Mouse (Mus musculus) neural tube, embryonic 11.5 days (tissue): ENCODE measurements around the gene Cbll1. TPM values are rescaled to one million over a fixed set of nuclear protein-coding genes. Genes with fewer than 3 reads are reported as not detected.

ENCODE experiments used
- ATAC-seq: fragments of 200-750 bp; cut with Nextera tagmentation; 2 replicates; pipeline ENCODE4 v1.8.0; 2017; ENCODE audit warnings: moderate number of reproducible peaks, mild to moderate bottlenecking, moderate TSS enrichment, moderate library complexity; ENCODE audit not compliant: insufficient read depth, low FRiP score, low TSS enrichment
- DNase-seq: peaks from one replicate; pipeline ENCODE4 v3.0.0-alpha.2; 2015; ENCODE audit warnings: low spot score
- H3K27ac ChIP-seq: fragments of 300-500 bp; sonication (generic); 2 replicates; pipeline ENCODE4 v1.5.1; 2014; ENCODE audit warnings: low read depth, mild to moderate bottlenecking, low read length
- H3K27me3 ChIP-seq: fragments of 300-500 bp; sonication (generic); 2 replicates; pipeline ENCODE4 v1.6.1; 2014; ENCODE audit warnings: mild to moderate bottlenecking, low read length, mixed read lengths; ENCODE audit not compliant: control insufficient read depth, insufficient read depth
- H3K36me3 ChIP-seq: fragments of 300-500 bp; sonication (generic); 2 replicates; pipeline ENCODE4 v1.6.1; 2014; ENCODE audit warnings: mild to moderate bottlenecking, low read length, moderate library complexity, mixed read lengths; ENCODE audit not compliant: control insufficient read depth, insufficient read depth
- H3K4me1 ChIP-seq: fragments of 300-500 bp; sonication (generic); 2 replicates; pipeline ENCODE4 v1.6.1; 2014; ENCODE audit warnings: low read length, mixed read lengths; ENCODE audit not compliant: control insufficient read depth, insufficient read depth
- H3K4me2 ChIP-seq: fragments of 300-500 bp; sonication (generic); 2 replicates; pipeline ENCODE4 v1.6.1; 2014; ENCODE audit warnings: low read depth, mild to moderate bottlenecking, moderate library complexity
- H3K4me3 ChIP-seq: fragments of 300-500 bp; sonication (generic); 2 replicates; pipeline ENCODE4 v1.5.1; 2014; ENCODE audit warnings: low read depth, low read length
- H3K9ac ChIP-seq: fragments of 300-500 bp; sonication (generic); 2 replicates; pipeline ENCODE4 v1.6.1; 2014; ENCODE audit warnings: mild to moderate bottlenecking, low read length
- H3K9me3 ChIP-seq: fragments of 300-500 bp; sonication (generic); 2 replicates; pipeline ENCODE4 v1.6.1; 2016; ENCODE audit warnings: low read length; ENCODE audit not compliant: control insufficient read depth
- WGBS: fragments of 180-500 bp; shearing (Covaris S2); extraction: QIAGEN DNeasy Blood & Tissue Kit; methylation state at CpG from one replicate; pipeline ENCODE4 v1.1.7; 2014; 5-methylcytosine and 5-hydroxymethylcytosine counted together
- polyA plus RNA-seq: library from polyadenylated mRNA; unstranded; fragments of >200 nt; fragmentation: Nextera tagmentation; extraction: Ambion mirVana; gene quantifications from 2 replicates; pipeline ENCODE4 v1.2.1, GENCODE M21; 2014

Cbll1 gene
- polyA plus RNA-seq, 1 experiment from 2014 or later, result 27.8 TPM

DNA sequence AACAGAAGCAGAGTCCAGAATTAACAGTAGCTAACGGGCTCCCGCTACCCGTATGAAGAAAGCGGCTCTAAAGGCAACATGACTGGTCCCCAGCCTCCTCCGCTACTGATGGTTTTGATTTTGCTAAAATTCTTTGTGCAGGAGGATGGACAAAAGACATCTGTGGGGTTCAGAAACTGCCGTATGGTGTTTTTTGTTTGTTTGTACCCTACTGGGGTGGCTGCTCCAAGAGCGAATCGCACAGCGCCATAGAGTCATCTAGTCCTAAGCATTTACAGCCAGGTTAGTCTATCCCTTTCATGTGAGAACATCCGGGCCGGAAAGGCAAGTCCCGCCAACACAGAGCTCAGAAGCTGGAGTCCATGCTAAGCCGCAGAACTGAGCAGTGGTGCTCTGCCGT is 32.6 kb upstream of the Cbll1 start:
- 80% methylated on average over 14 of the region's 14 CpGs for WGBS
- ATAC-seq, result no peak
- no peak overlapping the region for H3K27ac ChIP-seq
- H3K9me3 ChIP-seq, result no peaks in the 10 kb centered on the region
- no peak overlapping the region for H3K4me2 ChIP-seq
- no peaks in the 10 kb centered on the region for H3K4me1 ChIP-seq
- H3K27me3 ChIP-seq, result no peaks in the 10 kb centered on the region
- no peaks in the 10 kb centered on the region for H3K36me3 ChIP-seq
- H3K9ac ChIP-seq, result no peak overlapping the region
- DNase-seq, result no peak
- H3K4me3 ChIP-seq, result no peak overlapping the region

DNA sequence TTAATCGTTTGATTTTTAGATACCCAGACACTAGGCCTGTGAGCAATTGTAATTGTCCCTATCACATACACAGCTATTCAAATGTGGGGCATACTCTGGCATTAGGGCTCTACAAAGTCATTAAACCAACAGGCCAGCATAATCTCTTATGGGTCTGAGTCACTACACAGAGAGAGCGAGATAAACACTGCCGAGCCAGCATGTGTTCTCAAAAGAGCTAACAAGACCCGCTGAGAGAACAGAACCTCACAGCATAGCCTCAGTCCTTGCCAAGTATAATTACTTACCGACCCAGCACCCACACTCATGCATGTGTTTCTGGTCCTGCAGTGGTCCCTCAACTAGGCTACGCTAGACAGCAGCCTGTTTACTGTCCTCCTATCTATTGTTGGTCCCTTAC is 28.0 kb upstream of the Cbll1 start:
- H3K4me3 ChIP-seq, result no peak overlapping the region
- H3K36me3 ChIP-seq, result no peaks in the 10 kb centered on the region
- ATAC-seq, result no peak
- no peaks in the 10 kb centered on the region for H3K27me3 ChIP-seq
- WGBS, result 67% methylated on average over 6 of the region's 6 CpGs
- no peak overlapping the region for H3K9ac ChIP-seq
- H3K4me1 ChIP-seq, result no peaks in the 10 kb centered on the region
- DNase-seq, result no peak
- H3K27ac ChIP-seq, result no peak overlapping the region
- no peak overlapping the region for H3K4me2 ChIP-seq
- H3K9me3 ChIP-seq, result no peaks in the 10 kb centered on the region

DNA sequence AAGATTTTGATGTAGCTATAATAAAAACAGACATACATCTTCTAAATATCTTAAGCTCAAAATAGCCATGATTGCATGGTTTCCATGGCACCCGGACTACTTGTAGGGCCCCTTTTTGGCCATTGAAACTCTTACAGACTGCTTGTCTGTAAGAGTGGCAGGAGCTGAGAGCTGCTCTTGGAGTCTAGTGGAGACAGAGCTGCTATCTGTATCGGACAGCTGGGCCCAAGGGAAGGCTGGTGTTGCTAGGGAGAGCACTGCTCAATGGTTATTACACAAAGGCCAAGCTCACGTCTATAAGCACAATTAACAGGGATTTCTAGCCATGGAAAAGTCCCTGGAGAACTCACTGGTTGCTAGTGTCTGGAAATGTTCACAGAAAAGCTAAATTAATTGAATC is 22.0 kb upstream of the Cbll1 start:
- H3K4me2 ChIP-seq, result no peak overlapping the region
- H3K36me3 ChIP-seq, result no peaks in the 10 kb centered on the region
- H3K9ac ChIP-seq, result no peak overlapping the region
- WGBS, result 78% methylated on average over 3 of the region's 3 CpGs
- H3K4me3 ChIP-seq, result no peak overlapping the region
- ATAC-seq, result no peak
- no peaks in the 10 kb centered on the region for H3K27me3 ChIP-seq
- no peak for DNase-seq
- H3K27ac ChIP-seq, result no peak overlapping the region
- H3K9me3 ChIP-seq, result no peaks in the 10 kb centered on the region
- no peaks in the 10 kb centered on the region for H3K4me1 ChIP-seq

DNA sequence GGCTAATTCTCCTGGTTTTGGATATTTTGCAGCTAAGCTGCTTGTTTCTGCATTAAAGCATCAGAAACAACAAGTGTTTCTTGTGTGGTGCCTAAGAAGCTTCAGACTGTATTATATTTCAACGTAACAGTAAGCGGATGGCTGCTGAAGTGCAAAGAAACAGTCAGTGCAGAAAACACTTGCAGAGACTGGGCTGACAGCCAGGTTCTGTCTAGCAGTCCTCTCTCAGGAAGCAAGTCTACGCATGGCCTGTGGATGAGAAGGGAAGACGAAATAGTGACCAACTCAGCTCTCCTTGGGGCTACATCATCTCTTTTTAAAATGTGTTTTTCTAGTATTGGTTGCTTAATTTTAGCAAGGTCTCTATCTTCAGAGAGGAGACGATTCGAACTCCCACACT is 20.7 kb upstream of the Cbll1 start:
- no peak for ATAC-seq
- no peak overlapping the region for H3K27ac ChIP-seq
- WGBS, result 94% methylated on average over 6 of the region's 6 CpGs

DNA sequence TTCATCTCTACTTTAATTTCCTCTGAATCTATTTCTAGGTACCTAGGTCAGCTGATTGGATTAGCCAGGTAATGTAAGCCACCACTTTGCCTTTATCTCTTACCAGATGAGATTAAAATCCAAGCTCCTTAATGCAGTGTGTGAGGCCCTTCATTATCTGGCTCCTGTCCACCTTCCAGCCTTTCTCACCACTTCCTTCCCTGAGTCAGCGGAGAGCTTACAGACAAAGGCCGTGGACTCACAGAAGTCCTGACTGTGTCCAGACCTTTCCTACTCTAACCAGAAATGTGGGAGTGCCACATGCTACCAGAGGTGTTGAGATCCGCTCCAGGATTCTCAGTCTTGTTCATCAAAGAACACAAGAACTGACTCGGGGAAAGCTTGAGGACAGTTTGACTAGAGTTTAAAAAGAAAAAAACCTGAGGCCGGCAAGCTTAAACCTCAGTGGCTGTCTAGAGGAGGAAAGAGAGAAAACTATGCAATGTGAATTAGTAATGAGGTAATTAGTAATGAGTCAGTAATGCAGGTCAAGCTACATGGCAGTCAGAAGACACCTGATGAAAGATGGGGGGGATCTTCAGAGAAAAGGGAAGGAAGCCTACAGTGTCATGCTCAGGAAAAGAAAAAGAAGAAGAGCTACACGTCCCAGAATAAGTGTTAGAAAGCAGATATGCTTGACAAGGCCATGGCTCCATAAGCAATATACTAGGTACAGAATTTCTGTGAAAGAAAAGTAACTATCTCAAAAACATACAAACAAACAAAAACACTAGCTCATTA is 14.5 kb upstream of the Cbll1 start:
- no peaks in the 10 kb centered on the region for H3K27me3 ChIP-seq
- ATAC-seq (no peak), DNase-seq (no peak)
- H3K4me2 ChIP-seq, result no peak overlapping the region
- H3K9ac ChIP-seq, result no peak overlapping the region
- H3K9me3 ChIP-seq, result no peaks in the 10 kb centered on the region
- H3K36me3 ChIP-seq, result no peaks in the 10 kb centered on the region
- 85% methylated on average over 6 of the region's 6 CpGs for WGBS
- no peak overlapping the region for H3K27ac ChIP-seq
- no peaks in the 10 kb centered on the region for H3K4me1 ChIP-seq
- H3K4me3 ChIP-seq, result no peak overlapping the region

More for the DNA sequence above, 20.7 kb upstream of the Cbll1 start:
- no peaks in the 10 kb centered on the region for H3K36me3 ChIP-seq
- H3K27me3 ChIP-seq, result no peaks in the 10 kb centered on the region
- no peaks in the 10 kb centered on the region for H3K9me3 ChIP-seq
- no peak overlapping the region for H3K4me2 ChIP-seq
- H3K4me1 ChIP-seq, result no peaks in the 10 kb centered on the region
- no peak overlapping the region for H3K4me3 ChIP-seq
- DNase-seq, result no peak
- H3K9ac ChIP-seq, result no peak overlapping the region

DNA sequence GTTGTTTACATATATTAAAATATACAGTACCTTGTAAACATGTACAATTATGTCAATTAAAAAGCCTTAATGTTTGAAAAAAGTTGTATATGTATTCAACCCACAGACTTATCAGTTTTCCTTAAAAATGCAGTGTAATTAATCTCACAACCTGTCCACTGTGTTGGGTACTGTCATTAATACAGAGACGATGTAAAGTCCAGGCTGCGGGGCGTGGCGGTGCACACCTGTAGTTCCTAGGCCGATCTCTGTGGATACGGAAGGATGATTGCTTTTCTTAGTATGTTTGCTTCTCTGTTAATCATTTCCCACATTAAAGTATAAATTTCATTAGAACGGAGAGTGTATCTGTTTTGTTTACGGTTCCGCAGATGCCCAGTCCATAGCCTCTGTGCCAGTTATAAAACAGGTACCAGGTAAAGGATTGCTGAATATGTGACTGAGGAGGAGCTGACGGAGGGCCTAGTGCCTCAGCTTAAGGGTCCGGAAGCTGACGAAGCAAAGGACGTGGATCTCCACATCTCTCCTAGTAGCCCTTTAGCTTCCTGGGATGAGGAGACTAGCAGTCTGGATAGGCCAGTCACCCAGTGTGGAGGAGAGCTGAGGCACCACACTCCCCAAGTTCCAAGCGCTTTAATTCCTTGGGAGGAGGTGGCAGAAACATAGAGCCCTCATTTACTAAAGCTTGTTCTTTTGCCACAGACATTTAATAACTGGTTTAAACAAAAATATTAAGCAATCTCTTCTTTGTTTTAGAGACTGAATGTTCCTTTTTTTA is 13.4 kb upstream of the Cbll1 start:
- WGBS, result 90% methylated on average over 14 of the region's 14 CpGs
- ATAC-seq, result no peak

DNA sequence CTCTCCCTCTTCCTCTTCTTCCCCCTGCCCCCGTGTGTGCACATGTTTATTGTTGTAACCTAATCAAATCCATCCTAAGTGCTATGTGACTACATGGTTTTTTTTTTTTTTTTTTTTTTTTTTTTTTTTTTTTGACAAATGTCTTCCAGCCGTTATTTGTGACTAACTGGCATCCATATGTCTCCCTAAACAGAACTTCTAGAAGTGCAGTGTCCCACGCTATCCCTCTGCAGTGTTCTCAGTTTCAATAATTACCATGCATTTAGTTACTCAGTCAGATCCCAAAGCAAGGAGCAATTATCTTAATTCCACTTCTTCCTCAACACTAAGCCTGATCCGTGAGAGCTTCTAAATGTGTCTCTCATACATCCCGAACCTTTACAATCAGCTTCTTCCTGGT is 11.8 kb upstream of the Cbll1 start:
- no peak for ATAC-seq
- no peaks in the 10 kb centered on the region for H3K4me1 ChIP-seq
- no peak overlapping the region for H3K4me3 ChIP-seq
- DNase-seq, result no peak
- H3K27me3 ChIP-seq, result no peaks in the 10 kb centered on the region
- no peaks in the 10 kb centered on the region for H3K36me3 ChIP-seq
- no peak overlapping the region for H3K9ac ChIP-seq
- H3K9me3 ChIP-seq, result no peaks in the 10 kb centered on the region
- H3K4me2 ChIP-seq, result no peak overlapping the region
- 75% methylated on average over 5 of the region's 5 CpGs for WGBS
- no peak overlapping the region for H3K27ac ChIP-seq

More for the DNA sequence above, 13.4 kb upstream of the Cbll1 start:
- no peaks in the 10 kb centered on the region for H3K4me1 ChIP-seq
- no peak for DNase-seq
- H3K36me3 ChIP-seq, result no peaks in the 10 kb centered on the region
- no peaks in the 10 kb centered on the region for H3K9me3 ChIP-seq
- H3K27me3 ChIP-seq, result no peaks in the 10 kb centered on the region
- no peak overlapping the region for H3K9ac ChIP-seq
- H3K27ac ChIP-seq, result no peak overlapping the region
- H3K4me3 ChIP-seq, result no peak overlapping the region
- H3K4me2 ChIP-seq, result no peak overlapping the region

DNA sequence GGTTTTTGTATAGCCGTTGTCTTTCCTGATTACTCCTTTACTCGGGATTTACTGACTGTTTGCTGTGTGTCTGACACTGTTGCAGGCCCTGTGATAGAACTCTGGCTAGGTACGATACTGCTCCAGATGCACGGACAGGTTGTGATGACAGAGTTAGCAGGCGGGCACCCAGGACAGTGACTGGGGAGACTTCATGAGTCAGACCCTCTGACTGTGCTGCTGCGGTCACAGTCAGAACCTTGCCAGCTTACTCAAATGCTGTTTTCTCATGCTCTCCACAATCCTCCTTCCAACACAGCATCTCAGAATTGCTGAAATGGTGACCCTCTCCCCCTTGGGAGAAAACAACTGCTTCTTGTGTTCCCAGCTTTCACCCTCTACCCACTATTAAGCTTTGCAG is 9.1 kb upstream of the Cbll1 start:
- 87% methylated on average over 6 of the region's 6 CpGs for WGBS
- Histone ChIP-seq H3K9ac (no peak overlapping the region), H3K4me3 (no peak overlapping the region), H3K36me3 (no peaks in the 10 kb centered on the region), H3K4me1 (no peaks in the 10 kb centered on the region), H3K4me2 (no peak overlapping the region), H3K27ac (no peak overlapping the region), H3K9me3 (no peaks in the 10 kb centered on the region), H3K27me3 (no peaks in the 10 kb centered on the region)
- no peak for ATAC-seq
- no peak for DNase-seq
